Mouse (Mus musculus): Measurements from ENCODE around the gene Ucn3.
"Not testable (repeated sequence)": the region's sequence is repeated elsewhere in the genome, so short reads cannot be mapped to it uniquely, and the experiment has no call there.

The Ucn3 gene

DNA sequence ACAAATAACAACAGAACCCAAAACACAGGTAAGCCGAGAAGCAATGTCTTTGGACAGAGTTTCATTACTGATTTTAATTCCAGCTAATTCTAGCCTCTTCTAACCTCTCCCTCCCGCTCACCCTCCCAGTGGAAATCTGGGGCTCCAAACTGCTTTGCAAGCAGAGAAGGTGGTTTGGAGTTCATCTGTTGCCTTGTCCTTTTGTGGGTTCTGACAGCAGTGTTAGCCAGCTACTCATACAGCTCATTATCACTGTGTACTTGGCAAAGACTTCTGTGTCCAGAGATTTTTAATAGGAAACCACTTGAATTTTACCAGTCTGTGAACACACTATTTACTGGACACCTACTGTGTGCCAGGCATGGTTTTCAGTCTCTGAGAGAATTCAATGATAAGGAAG lies at the start of gene Ucn3:
Gene Ucn3 (minus strand): TSS at position 101 of the 400 bp plus-strand sequence.
- DNase-seq (ENCODE audit: low read depth), result no peak

DNA sequence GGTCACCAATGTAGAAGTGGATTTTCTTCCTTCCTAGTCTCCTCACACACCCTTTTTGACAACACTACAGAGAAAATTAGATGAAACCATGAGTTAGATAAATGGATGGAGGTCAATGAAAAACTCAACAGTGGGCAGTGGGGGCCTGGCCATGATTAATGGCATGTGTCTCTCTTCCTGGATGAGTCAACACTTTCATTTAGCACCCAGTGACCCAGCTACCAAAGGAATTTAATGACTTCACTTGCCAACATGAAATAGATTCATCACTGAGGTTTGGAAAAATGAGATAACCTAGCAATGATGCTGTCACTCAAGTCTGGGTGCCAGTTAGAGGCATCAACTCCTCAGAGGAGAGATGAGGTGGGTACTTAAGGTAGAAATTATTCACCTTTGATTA lies 46.9 kb upstream of the Ucn3 start:
- DNase-seq (ENCODE audit: low read depth), result no peak

DNA sequence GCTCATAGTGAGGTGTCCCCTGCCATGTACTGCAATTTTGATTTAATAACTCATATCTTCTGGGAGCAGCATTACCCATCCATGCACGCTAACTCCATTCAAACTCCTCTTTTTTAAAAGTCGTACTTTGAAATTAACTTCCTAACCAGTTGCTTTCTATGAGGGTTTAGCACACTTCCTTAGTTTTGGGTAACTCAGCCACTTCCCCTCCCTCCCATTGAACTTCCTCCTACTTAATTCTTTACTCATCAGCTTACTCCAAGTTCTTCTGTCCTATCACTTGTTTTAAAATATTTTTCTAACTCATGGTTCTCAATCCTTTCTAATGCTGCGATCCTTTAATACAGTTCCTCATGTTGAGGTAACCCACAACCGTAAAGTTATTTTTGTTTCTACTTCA lies 23.7 kb upstream of the Ucn3 start:
- DNase-seq (ENCODE audit: low read depth), result no peak

DNA sequence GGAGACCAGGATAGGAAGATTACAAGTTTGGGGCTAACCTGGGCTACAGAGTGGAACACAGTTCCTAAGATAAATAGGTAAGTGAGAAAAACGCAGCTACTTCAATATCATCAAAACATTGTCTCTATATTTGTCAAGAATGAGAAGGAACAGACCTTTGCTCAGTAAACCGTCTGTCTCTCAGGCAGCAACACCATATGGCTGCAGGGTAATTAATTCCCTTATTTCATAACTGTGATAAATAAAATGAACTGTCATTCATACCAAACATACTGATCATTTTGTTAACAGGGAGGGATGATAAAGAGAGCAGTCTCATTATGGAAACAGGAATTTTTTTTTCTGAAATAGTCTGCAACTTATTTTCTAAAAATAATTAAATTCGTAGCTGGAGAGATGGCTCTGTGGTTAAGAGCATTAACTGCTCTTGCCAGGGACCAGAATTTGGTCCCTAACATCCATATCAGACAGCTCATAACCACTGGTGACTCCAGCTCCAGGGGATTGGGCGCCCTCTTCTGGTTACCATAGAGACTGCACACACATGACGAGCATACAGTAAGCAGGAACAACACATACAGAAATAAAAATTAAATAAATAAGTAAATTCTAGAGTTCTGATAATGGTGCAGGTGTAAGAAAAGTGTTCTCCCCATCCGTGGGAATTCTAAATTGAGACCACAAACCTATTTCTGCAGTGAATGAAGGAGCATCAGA lies 6.2 kb upstream of the Ucn3 start:
- DNase-seq (ENCODE audit: low read depth), result peak; percentile 8

DNA sequence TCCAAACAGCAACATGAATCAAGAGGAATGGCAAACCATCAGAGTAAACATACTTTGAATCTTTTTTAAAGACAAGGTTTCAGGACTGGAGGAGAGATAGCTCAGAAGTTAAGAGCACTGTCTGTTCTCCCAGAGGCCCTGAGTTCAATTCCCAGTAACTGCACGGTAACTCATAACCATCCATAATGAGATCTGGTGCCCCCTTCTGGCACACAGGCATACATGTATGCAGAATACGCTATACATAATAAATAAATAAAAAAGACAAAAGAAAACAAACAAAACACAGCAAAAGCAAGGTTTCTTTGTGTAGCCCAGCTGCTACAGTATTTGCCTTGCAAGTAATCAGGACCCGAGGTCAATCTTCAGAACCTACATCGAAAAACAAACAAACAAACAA lies 4.3 kb upstream of the Ucn3 start:
- no peak for DNase-seq (ENCODE audit: low read depth)

DNA sequence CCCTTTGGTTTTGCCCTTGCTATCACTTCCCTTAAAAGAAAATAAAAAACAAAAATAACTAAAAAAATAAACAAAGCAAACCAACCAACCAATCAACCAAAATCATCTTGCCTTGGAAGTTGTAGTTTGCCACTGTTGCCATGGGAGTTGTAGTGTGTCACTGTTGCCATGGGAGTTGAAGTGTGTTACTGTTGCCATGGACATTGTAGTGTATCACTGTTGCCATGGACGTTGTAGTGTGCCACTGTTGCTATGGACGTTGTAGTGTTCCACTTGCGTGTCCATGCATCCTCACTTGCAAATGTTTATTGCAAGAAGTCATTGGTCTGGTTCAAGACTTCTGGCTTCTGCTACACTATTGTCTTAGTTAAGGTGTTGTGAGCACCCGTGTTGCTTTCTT lies 2.1 kb upstream of the Ucn3 start:
- no peak for DNase-seq (ENCODE audit: low read depth)

DNA sequence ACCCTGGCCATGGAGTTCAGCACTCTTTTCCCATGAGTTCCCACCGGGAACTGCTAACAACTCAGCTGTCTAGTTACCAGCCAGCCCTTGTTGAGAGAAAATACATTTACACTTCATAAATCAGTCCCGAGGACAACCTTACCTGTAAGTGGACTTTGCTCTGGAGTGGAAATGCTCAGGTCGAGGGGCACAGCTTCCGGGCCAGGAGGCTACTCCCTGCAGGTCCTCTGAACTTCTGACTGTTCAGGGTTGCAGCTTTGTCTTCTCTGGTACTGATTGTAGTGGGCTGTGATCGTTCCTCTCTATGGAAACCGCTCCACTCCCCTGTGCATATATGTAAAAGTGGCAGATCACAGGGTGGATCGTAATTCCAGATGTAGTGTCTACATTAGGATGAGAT lies 450 bp downstream of the Ucn3 start:
- DNase-seq (ENCODE audit: low read depth), result no peak

DNA sequence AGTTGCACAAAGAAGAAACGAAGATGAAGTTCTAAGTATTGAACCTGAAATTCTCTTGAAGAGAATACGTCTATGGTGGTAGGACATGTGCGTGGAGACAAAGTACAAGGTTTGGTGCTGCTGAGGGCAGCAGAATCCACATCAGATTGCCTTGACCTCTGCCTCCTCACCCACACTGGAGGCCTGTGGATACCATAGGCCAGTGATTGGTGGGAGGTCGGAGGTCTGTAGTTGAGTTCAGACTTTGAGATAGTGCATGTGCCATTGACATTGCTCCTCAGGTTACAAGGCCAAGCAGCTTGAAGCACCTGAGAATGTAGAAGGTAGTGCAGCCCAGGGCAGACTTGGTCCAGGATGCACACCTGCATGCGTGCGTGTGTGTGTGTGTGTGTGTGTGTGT lies 19.1 kb downstream of the Ucn3 start:
- no peak for DNase-seq (ENCODE audit: low read depth)

DNA sequence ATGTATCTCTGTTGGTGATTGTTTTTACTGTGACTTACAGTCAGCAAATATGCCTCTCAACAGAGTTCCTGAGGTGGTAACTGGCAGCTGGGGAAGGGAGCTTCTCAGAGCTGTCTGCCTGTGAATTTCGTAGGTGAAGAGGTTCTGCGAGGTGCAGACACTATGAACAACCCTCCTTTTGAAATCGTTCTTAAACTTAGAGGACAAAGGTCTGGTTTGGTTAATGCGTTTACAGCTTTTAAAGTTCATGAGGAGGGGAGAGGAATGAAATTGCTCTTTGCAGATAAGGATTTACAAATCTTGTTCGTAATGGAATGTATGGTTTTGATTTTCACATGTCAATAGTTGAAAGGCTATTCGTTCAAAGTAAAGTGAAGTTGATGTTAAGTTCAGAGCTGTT lies 19.5 kb downstream of the Ucn3 start:
- DNase-seq (ENCODE audit: low read depth), result no peak

DNA sequence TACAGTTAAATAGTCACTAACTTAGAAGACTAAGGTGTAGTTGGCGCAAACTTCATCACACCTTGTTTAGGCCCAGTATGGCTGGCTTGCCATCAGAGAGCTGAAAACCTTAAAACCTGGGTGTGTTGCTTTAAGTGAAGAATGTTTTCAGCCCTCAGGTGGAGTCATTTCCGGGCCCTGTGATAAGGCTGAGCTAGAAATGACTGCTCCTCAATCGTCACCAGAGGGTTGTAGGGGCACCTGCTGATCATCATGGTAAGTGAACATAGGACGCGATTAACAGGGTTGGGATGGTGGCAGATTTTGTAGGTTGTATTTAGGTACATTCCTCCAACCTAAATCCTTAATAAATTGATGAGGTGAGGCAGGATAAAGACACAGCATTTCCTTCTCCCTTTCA lies 20.7 kb downstream of the Ucn3 start:
- DNase-seq (ENCODE audit: low read depth), result peak; percentile 21

DNA sequence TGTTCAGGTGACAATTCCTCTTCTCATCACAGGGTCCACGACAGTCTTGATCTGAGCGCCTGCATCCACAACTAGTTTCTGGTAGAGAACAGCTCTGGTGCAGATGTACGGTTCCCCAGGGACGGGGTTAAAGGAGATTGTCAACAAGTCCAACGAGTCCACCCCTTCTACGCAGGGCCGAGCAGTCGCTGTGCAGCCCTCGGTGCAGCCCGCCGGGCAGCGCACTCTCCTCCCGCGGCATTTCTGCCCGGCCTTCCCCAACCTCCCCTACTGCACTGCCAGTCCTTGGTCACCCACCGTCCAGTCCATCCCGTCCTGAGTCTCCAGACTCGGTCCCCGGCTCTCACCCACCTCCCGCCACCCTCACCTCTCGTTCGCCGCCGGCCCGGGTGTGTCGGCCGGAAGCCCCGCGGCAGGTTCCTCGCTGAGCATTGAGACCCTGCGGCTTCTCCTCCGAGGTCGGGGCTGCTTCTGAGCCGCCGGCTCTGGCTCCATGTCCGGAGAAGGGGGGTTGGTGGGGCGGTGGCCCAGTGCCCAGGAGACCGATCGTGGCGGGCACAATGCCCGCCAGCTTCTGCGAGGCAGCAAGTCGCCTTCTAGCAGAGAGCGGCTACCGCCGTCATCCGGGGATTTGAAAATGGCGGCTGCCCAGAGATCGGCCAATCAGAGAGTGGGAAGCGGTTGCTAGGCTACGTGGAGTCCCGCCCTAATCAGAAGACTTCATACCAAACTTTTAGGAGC lies 27.4 kb downstream of the Ucn3 start, which contains the start of the genes Net1 and Tubal3:
Gene Net1 (minus strand): TSS at position 650 of the 741 bp plus-strand sequence.
Gene Tubal3 (plus strand): TSS at position 704 of the 741 bp plus-strand sequence.
- DNase-seq (ENCODE audit: low read depth), result peak; percentile 94

DNA sequence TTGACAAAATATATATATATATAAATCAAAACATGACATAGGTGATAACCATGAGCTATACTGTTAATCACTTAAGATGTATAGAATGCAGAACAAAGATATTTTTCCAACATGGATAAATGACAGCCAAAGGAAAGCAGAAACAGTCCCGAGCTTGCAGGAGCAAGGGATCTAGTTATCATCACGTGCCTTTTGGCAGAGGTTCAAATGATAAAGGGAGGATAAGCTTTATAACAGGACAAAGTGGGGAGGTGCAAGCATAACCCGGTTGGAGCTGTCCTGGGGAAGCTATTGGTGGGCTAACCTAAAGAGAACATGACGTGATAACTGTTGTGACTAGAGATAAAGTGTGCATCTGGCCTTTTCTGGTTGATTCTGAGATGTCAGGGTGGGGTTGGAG lies 31.6 kb downstream of the Ucn3 start:
- DNase-seq (ENCODE audit: low read depth), result no peak

DNA sequence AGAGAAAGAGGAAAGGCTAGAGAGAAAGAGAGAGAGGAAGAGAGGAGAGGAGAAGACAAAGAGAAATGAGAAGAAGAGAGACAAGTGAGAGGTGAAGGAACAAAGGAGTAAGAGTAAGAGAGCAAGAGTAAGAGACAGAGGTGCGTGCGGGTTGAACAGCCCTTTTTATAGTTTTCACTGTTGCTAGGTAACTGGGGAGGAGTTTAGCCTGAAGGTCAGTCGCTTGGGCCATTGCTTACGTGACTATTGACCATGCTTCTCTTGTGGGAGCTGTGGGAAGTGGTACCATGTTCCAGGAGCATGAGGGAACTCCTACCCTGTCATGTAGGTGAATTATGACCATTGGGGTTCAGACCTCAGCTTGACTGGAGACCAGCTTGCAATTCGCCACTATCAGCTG lies 34.8 kb downstream of the Ucn3 start:
- no peak for DNase-seq (ENCODE audit: low read depth)

DNA sequence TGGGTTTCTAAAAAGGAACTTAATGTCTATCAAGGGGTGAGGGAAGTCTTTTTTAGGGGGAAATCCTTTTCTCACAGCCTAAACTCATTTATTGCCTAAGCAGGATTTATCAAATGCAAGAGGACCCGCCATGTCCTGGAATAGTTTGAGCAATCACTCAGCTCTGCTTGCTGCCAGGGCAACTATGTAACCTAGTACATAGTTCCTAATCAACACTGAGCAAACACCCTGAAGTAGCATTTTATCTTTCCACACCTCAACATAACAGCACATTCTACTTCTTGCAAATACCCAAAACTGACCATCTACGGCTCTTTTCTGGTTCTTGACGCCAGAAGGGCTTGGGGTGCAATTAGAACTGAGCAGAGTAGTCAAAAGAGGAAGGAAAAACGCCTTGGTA lies 36.9 kb downstream of the Ucn3 start:
- DNase-seq (ENCODE audit: low read depth), result no peak

DNA sequence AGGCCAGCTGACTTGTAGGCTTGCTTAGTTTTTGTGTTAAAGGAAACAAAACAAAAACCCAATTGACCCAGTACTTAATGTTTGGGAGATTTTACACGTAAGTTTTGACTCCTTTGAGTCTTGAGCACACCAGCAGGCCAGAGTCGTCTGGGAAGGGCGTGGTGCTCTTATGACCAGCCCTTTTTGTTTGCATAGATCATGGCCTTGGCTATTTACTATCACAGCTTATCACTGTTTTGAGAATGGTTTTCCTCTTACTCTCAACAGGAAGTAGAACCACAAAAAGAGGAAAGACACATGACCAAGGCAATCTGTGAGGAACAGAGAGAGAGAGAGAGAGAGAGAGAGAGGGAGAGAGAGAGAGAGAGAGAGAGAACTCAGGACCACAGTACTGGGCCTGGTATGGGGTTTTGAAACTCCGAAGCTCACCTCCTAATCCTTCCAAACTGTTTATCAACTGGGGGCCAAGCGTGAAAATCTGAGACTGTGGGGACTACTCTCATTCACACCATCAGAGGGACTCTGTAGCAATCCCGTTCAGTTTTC lies 37.9 kb downstream of the Ucn3 start:
- DNase-seq (ENCODE audit: low read depth), result no peak

DNA sequence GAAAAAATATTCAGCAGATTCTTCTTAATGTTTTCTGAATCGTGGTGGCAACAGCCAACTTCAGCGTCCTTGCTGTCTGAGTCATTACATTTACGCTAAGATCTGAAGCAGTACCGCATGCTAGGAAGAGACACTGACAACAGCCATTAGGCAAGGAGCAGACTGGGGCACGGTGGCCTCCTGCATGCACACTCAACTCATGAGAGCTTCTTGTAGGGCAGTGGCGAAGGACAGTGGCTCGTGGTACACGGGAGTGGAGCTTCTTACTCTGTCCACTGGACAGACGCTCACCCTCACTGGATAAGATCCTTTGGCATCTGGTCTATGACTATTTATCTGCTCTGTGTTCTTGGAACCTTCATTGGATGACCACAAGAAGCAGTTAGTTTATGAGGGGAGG lies 45.8 kb downstream of the Ucn3 start:
- no peak for DNase-seq (ENCODE audit: low read depth)

DNA sequence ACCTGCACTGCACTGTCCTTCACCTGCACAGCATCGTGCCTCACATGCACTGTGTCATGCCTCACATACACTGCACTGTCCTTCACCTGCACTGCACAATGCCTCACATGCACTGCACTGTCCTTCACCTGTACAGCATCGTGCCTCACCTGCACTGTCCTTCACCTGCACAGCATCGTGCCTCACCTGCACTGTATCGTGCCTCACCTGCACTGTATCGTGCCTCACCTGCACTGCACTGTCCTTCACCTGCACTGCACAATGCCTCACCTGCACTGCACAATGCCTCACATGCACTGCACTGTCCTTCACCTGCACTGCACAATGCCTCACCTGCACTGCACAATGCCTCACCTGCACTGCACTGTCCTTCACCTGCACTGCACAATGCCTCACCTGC lies 46.9 kb downstream of the Ucn3 start:
- DNase-seq (ENCODE audit: low read depth), result not testable (repeated sequence)

DNA sequence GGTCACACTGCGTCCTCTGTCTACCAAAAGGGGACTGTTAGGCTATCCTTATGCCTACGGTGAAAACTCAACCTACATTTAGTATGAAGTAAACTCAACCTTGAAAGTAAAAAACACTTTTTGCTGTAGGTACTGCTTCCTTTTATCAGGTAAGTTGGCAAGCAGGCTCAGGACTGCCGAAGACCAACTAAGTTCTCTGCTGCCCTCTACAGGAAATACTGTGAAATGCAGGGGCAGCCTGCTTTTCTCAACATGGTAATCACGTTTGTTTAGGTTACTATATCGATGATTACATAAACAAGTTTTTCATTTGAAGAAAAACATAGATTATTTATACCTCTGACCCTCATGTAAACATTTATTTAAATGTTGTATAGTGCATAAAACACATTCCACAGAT lies 48.2 kb downstream of the Ucn3 start:
- peak; percentile 88 for DNase-seq (ENCODE audit: low read depth)

DNA sequence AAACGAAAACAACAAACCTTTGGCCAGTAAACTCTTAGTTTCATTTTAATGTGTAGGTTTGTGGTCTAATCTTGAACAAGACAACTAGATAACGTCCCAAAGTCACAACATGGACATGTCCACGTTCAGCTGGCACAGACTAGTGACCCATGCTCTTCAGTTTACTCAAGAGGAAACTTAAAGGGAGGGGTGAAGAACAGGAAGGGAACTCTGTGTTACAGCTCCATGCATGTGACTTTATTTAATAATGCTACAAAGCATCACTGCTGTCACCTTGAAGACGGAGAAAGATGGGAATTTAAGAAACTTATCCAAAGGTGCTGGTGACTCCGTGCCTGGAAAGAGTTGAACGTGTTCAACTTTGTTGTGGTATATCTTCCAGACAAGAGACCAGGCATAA lies 49.1 kb downstream of the Ucn3 start:
- no peak for DNase-seq (ENCODE audit: low read depth)

DNA sequence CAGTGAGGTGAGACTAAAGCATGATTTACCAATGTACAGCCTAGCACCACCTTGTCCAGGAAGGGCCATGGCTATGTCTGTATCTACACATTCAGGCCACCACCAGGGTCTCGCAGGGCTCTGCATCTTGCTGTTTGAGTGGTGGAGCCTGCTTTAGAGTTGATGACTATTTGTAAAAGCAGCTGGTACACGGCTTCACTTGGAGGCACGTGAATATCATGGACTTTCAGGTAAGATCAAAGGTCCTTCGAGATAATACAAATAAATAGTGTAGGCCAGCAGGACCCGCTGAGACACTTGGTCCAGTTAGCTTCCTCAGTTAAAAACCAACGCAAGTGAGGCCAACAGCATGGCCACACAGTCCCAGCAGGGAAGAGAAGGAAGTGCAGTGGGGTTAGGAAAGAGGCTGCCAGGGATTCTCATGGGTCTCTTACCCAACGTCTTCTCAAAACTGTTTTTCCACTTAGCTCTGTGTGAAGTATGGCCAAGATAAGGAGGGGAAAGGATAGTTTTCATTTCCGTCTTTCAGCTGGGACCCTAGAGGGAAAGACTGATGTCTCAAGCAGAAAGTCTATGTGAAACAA lies 49.7 kb downstream of the Ucn3 start:
- no peak for DNase-seq (ENCODE audit: low read depth)

DNA sequence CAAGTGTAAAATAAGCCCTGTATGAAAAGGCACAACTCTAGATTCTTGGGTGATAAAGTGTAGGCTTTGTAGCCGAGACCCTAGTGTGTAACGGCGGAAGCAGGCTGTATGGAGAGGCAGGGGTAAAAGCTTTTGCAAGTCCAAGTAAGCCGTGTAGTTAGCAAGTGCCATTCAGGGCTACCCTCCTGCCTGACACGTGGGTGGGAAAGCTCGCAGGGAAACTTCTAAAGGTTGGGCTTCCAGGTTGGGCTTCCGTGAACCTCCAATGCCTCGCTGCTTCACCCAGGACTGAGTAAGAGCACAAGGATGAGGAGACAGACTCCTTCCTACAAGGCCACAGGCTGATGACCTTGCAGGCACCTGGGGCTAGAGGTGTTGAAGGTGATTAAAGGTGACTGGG lies 50.6 kb downstream of the Ucn3 start:
- no peak for DNase-seq (ENCODE audit: low read depth)

DNA sequence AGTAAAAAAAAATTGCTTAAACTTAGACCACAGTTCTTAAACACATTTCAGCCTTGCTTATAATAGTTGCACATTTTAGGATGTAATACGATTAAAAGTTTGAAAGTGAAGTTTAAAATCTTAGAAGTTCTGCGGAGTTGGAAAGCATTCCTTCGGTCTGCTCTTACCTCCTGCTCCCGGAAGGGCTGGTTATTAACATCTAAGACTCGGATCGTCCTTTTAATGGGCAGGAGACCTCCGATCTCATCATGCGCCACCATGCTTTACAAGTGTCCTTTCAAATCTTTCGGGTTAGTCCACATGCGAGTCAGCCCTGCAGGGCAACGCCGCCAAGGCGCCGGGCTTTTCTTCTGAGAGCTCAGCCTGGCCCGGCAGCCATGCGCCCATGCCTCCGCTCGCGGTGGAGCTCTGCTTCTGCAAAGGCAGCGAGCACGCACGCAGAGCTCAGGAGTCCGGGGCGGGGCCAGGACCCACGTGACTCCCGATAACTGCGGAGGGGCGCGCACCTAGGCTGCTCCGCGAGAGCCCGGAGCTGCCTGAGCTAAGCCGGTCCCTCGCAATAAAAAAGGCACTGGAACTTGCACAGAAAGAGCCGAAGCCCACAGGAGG lies 51.9 kb downstream of the Ucn3 start:
- DNase-seq (ENCODE audit: low read depth), result peak; percentile 91

DNA sequence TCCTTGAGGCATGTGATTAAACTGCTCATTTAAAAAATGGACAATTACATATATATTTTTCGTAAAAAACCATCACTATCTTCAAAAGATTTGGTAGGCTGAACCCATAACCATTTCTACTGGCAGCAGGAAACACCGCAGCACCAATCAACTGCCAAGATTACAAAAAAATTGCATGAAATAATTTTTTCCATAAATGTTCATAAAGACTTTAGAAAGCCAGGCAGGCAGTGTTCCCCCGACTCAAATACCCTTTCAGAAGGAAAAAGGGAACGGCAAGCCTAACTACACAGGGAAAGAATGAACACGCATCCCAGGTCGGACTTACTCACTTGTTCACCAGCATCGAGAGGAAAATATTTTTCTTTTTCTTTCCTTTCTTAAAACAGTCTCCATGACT lies 52.5 kb downstream of the Ucn3 start:
- peak; percentile 37 for DNase-seq (ENCODE audit: low read depth)
